Mouse (Mus musculus): ENCODE results near the gene Mus81. TPM values are rescaled to one million over a fixed set of nuclear protein-coding genes. Genes with fewer than 3 reads are reported as not detected.

The Mus81 gene
- polyA plus RNA-seq, 1 experiment from 2014 or later, result 51.1 TPM

DNA sequence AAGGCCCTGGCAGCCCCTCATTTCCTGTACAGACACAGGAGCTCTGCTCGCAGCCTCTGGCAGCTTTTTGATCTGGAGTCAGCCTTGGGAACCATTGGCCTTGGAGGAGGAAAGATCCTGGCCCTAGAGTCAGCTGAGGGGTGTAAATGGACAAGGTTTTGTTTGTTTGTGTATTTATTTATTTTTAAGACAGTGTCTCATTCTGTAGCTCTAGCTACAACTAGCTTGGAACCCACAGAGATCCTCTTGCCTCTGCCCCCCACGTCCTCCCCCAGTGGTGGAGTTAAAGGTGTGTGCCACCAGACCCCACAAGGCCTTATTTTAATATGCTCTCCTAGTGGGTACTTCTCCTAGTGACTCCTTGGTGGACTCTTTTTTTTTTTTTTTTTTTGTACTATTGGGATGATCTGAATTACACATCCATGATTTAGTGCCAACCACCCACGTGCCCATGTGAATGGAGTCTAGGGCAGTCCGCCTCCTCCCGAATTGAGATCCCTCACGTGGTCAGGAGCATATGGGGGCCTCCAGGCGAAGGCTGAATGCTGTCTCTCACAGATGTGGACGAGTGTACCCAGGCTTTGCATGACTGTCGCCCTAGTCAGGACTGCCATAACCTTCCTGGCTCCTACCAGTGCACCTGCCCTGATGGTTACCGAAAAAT is 11.1 kb downstream of the Mus81 start:
- H3K27me3 ChIP-seq (ENCODE audit: control insufficient read depth, insufficient read depth, low read depth, low read length), result no peaks in the 10 kb centered on the region
- H3K4me1 ChIP-seq (ENCODE audit: control insufficient read depth, insufficient read depth, low read length), result peaks cover 12% of the 10 kb centered on the region
- no peak overlapping the region for H3K4me2 ChIP-seq (ENCODE audit: low read length)
- H3K4me3 ChIP-seq (ENCODE audit: low read depth, low read length), result no peak overlapping the region
- peaks cover 11% of the 10 kb centered on the region; the same call in 1 of the 2 replicates for H3K36me3 ChIP-seq (ENCODE audit: control insufficient read depth, insufficient read depth, low read length)
- no peak overlapping the region for H3K27ac ChIP-seq (ENCODE audit: low read length)
- H3K9me3 ChIP-seq (replicated peaks; ENCODE audit: control insufficient read depth, low read length, poor library complexity, severe bottlenecking), result no peaks in the 10 kb centered on the region
- H3K9ac ChIP-seq (ENCODE audit: low read depth, low read length), result no peak overlapping the region
- 87% methylated on average over 10 of the region's 10 CpGs for WGBS
- ATAC-seq, result no peak

DNA sequence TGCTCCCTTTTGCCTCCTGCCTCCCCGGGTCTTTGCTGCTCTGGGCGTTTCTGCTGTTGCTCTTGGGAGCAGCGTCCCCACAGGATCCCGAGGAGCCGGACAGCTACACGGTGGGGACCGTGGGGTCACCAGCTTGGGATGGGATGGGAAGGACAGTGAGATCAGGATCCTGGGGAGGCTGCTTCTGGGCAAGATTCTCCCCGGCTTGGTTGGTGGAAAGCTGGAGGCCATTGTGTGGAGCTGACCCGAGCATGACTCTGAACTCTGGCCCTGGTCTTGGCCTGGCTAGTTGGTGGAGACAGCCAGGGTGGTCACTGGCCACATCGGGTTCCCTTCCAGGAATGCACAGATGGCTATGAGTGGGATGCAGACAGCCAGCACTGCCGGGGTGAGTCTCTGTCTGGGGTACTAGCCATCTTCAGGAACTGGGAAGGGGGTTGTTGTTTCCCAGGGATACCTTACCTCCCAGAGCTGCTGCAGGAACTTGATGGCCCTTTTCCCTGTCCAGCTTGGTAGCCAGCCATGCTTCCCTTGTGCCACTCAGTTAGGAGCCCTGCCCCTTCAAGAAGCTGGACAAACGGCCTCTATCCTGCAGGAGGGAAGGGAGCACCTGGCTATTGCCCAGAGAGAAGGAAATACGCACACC is 13.0 kb downstream of the Mus81 start:
- no peaks in the 10 kb centered on the region for H3K9me3 ChIP-seq (replicated peaks; ENCODE audit: control insufficient read depth, low read length, poor library complexity, severe bottlenecking)
- peak overlapping the region; percentile 84 for H3K9ac ChIP-seq (ENCODE audit: low read depth, low read length)
- peaks cover 12% of the 10 kb centered on the region for H3K4me1 ChIP-seq (ENCODE audit: control insufficient read depth, insufficient read depth, low read length)
- peak overlapping the region; percentile 45 for H3K27ac ChIP-seq (ENCODE audit: low read length)
- peak overlapping the region; percentile 99 for H3K4me2 ChIP-seq (ENCODE audit: low read length)
- no peak for ATAC-seq
- peaks cover 5% of the 10 kb centered on the region; the same call in 1 of the 2 replicates for H3K36me3 ChIP-seq (ENCODE audit: control insufficient read depth, insufficient read depth, low read length)
- no peaks in the 10 kb centered on the region for H3K27me3 ChIP-seq (ENCODE audit: control insufficient read depth, insufficient read depth, low read depth, low read length)
- WGBS, result 19% methylated on average over 13 of the region's 13 CpGs
- H3K4me3 ChIP-seq (ENCODE audit: low read depth, low read length), result peak overlapping the region; percentile 62

GRCm38 (mm10) chr19:5474281-5475068 is 13.7 kb downstream of the Mus81 start:
- H3K36me3 ChIP-seq (ENCODE audit: control insufficient read depth, insufficient read depth, low read length), result peaks cover 3% of the 10 kb centered on the region; the same call in 1 of the 2 replicates
- H3K4me3 ChIP-seq (ENCODE audit: low read depth, low read length), result peak overlapping the region; percentile 62
- peak overlapping the region; percentile 84 for H3K9ac ChIP-seq (ENCODE audit: low read depth, low read length)
- H3K4me1 ChIP-seq (ENCODE audit: control insufficient read depth, insufficient read depth, low read length), result peaks cover 12% of the 10 kb centered on the region
- no peaks in the 10 kb centered on the region for H3K27me3 ChIP-seq (ENCODE audit: control insufficient read depth, insufficient read depth, low read depth, low read length)
- H3K4me2 ChIP-seq (ENCODE audit: low read length), result peak overlapping the region; percentile 99
- WGBS, result under 1% methylated on average over 62 of the region's 68 CpGs
- peak; percentile 72 for ATAC-seq
- no peaks in the 10 kb centered on the region for H3K9me3 ChIP-seq (replicated peaks; ENCODE audit: control insufficient read depth, low read length, poor library complexity, severe bottlenecking)
- peak overlapping the region; percentile 45 for H3K27ac ChIP-seq (ENCODE audit: low read length)

- H3K27me3 ChIP-seq (ENCODE audit: control insufficient read depth, insufficient read depth, low read depth, low read length), result no peaks in the 10 kb centered on the region
- peaks cover 3% of the 10 kb centered on the region; the same call in 1 of the 2 replicates for H3K36me3 ChIP-seq (ENCODE audit: control insufficient read depth, insufficient read depth, low read length)
- peak; percentile 55 for ATAC-seq
- 2% methylated on average over 22 of the region's 22 CpGs for WGBS
- H3K4me3 ChIP-seq (ENCODE audit: low read depth, low read length), result peak within 1 kb of the TSS; percentile 62
- peak within 1 kb of the TSS; percentile 99 for H3K4me2 ChIP-seq (ENCODE audit: low read length)
- H3K9me3 ChIP-seq (replicated peaks; ENCODE audit: control insufficient read depth, low read length, poor library complexity, severe bottlenecking), result no peaks in the 10 kb centered on the region
- peak within 1 kb of the TSS; percentile 45; the same call in 1 of the 2 replicates for H3K27ac ChIP-seq (ENCODE audit: low read length)
- H3K9ac ChIP-seq (ENCODE audit: low read depth, low read length), result peak within 1 kb of the TSS; percentile 84
- peaks cover 12% of the 10 kb centered on the region for H3K4me1 ChIP-seq (ENCODE audit: control insufficient read depth, insufficient read depth, low read length)
Measured at GRCm38 (mm10) chr19:5473720-5474119, 14.5 kb downstream of the Mus81 start, which contains the start of gene Efemp2. Gene Efemp2, plus strand, starts transcription at chr19:5473954.

GRCm38 (mm10) chr19:5472857-5473256 is 15.3 kb downstream of the Mus81 start:
- Histone ChIP-seq H3K4me1 (ENCODE audit: control insufficient read depth, insufficient read depth, low read length) (peaks cover 12% of the 10 kb centered on the region), H3K36me3 (ENCODE audit: control insufficient read depth, insufficient read depth, low read length) (no peaks in the 10 kb centered on the region), H3K27me3 (ENCODE audit: control insufficient read depth, insufficient read depth, low read depth, low read length) (no peaks in the 10 kb centered on the region), H3K9ac (ENCODE audit: low read depth, low read length) (no peak overlapping the region), H3K4me2 (ENCODE audit: low read length) (no peak overlapping the region), H3K9me3 (replicated peaks; ENCODE audit: control insufficient read depth, low read length, poor library complexity, severe bottlenecking) (no peaks in the 10 kb centered on the region), H3K27ac (ENCODE audit: low read length) (no peak overlapping the region), H3K4me3 (ENCODE audit: low read depth, low read length) (no peak overlapping the region)
- WGBS, result 81% methylated on average over 3 of the region's 3 CpGs
- no peak for ATAC-seq

DNA sequence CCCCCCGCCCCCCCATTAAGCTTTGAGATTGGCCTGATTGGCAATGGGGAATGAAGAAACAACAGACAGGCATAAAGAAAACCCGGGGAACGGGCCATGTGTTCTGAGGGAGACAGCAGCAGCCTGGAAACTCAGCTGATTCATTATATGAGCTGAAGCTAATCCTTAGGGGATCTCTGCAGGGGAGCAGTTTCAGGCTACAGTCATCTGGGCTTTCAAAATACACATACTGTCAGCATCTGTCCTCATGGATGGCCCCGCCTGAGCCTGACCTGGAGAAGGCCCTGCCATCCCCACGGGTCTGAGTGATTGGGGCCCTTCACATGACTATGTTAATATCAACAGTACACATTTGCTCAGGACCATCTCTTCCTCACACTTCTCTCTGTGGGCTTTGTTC is 16.4 kb downstream of the Mus81 start:
- Histone ChIP-seq H3K27me3 (ENCODE audit: control insufficient read depth, insufficient read depth, low read depth, low read length) (no peaks in the 10 kb centered on the region), H3K4me1 (ENCODE audit: control insufficient read depth, insufficient read depth, low read length) (peaks cover 12% of the 10 kb centered on the region), H3K9ac (ENCODE audit: low read depth, low read length) (no peak overlapping the region), H3K36me3 (ENCODE audit: control insufficient read depth, insufficient read depth, low read length) (no peaks in the 10 kb centered on the region), H3K4me3 (ENCODE audit: low read depth, low read length) (no peak overlapping the region), H3K9me3 (replicated peaks; ENCODE audit: control insufficient read depth, low read length, poor library complexity, severe bottlenecking) (no peaks in the 10 kb centered on the region), H3K27ac (ENCODE audit: low read length) (no peak overlapping the region), H3K4me2 (ENCODE audit: low read length) (no peak overlapping the region)
- ATAC-seq, result no peak
- 47% methylated on average over 5 of the region's 5 CpGs for WGBS

- no peaks in the 10 kb centered on the region for H3K9me3 ChIP-seq (replicated peaks; ENCODE audit: control insufficient read depth, low read length, poor library complexity, severe bottlenecking)
- H3K27me3 ChIP-seq (ENCODE audit: control insufficient read depth, insufficient read depth, low read depth, low read length), result no peaks in the 10 kb centered on the region
- no peak for ATAC-seq
- no peak within 1 kb of the TSS for H3K4me2 ChIP-seq (ENCODE audit: low read length)
- no peak within 1 kb of the TSS for H3K9ac ChIP-seq (ENCODE audit: low read depth, low read length)
- H3K4me1 ChIP-seq (ENCODE audit: control insufficient read depth, insufficient read depth, low read length), result peaks cover 12% of the 10 kb centered on the region
- H3K27ac ChIP-seq (ENCODE audit: low read length), result no peak within 1 kb of the TSS
- H3K4me3 ChIP-seq (ENCODE audit: low read depth, low read length), result no peak within 1 kb of the TSS
- H3K36me3 ChIP-seq (ENCODE audit: control insufficient read depth, insufficient read depth, low read length), result peaks cover 16% of the 10 kb centered on the region
- WGBS, result 60% methylated on average over 5 of the region's 5 CpGs
Measured at GRCm38 (mm10) chr19:5468374-5468773, 19.8 kb downstream of the Mus81 start, which contains the start of gene Ctsw. Gene Ctsw, minus strand, starts transcription at chr19:5468507.

- Histone ChIP-seq H3K4me3 (ENCODE audit: low read depth, low read length) (no peak overlapping the region), H3K27me3 (ENCODE audit: control insufficient read depth, insufficient read depth, low read depth, low read length) (no peaks in the 10 kb centered on the region), H3K9me3 (replicated peaks; ENCODE audit: control insufficient read depth, low read length, poor library complexity, severe bottlenecking) (no peaks in the 10 kb centered on the region), H3K36me3 (ENCODE audit: control insufficient read depth, insufficient read depth, low read length) (peaks cover 16% of the 10 kb centered on the region), H3K27ac (ENCODE audit: low read length) (no peak overlapping the region), H3K4me2 (ENCODE audit: low read length) (no peak overlapping the region), H3K4me1 (ENCODE audit: control insufficient read depth, insufficient read depth, low read length) (peaks cover 12% of the 10 kb centered on the region), H3K9ac (ENCODE audit: low read depth, low read length) (no peak overlapping the region)
- no peak for ATAC-seq
- 92% methylated on average over 6 of the region's 6 CpGs for WGBS
Measured at GRCm38 (mm10) chr19:5466916-5467500, 21.2 kb downstream of the Mus81 start.
